Mouse (Mus musculus) neural tube, embryonic 15.5 days (tissue): ENCODE results near the gene H1foo. TPM values are rescaled to one million over a fixed set of nuclear protein-coding genes. Genes with fewer than 3 reads are reported as not detected.

Experiments used
- ATAC-seq: fragments of 200-750 bp; cut with Nextera tagmentation; 2 replicates; pipeline ENCODE4 v1.8.0; 2017; ENCODE audit warnings: mild to moderate bottlenecking, moderate TSS enrichment, moderate library complexity; ENCODE audit not compliant: low FRiP score
- H3K27ac ChIP-seq: fragments of 300-500 bp; sonication (generic); replicated peaks from 2 replicates; pipeline ENCODE4 v1.5.1; 2015; ENCODE audit warnings: mild to moderate bottlenecking, inconsistent platforms
- H3K27me3 ChIP-seq: fragments of 300-500 bp; sonication (generic); replicated peaks from 2 replicates; pipeline ENCODE4 v1.6.1; 2015; ENCODE audit warnings: inconsistent platforms
- H3K36me3 ChIP-seq: fragments of 300-500 bp; sonication (generic); 2 replicates; pipeline ENCODE4 v1.6.1; 2015; ENCODE audit warnings: inconsistent platforms
- H3K4me1 ChIP-seq: fragments of 300-500 bp; sonication (generic); 2 replicates; pipeline ENCODE4 v1.6.1; 2015; ENCODE audit warnings: inconsistent platforms
- H3K4me2 ChIP-seq: fragments of 300-500 bp; sonication (generic); 2 replicates; pipeline ENCODE4 v1.6.1; 2015; ENCODE audit warnings: inconsistent platforms, mild to moderate bottlenecking, moderate library complexity
- H3K4me3 ChIP-seq: fragments of 300-500 bp; sonication (generic); replicated peaks from 2 replicates; pipeline ENCODE4 v1.5.1; 2015; ENCODE audit warnings: mild to moderate bottlenecking, inconsistent platforms
- H3K9ac ChIP-seq: fragments of 300-500 bp; sonication (generic); replicated peaks from 2 replicates; pipeline ENCODE4 v1.6.1; 2015; ENCODE audit warnings: mild to moderate bottlenecking, inconsistent platforms
- H3K9me3 ChIP-seq: fragments of 300-500 bp; sonication (generic); replicated peaks from 2 replicates; pipeline ENCODE4 v1.6.1; 2016; ENCODE audit warnings: inconsistent platforms
- WGBS: fragments of 180-500 bp; shearing (Covaris S2); methylation state at CpG from one replicate; pipeline ENCODE4 v1.1.7; 2015; ENCODE audit warnings: mixed read lengths; 5-methylcytosine and 5-hydroxymethylcytosine counted together
- polyA plus RNA-seq: library from polyadenylated mRNA; unstranded; fragments of >200 nt; fragmentation: Nextera tagmentation; extraction: Ambion mirVana; gene quantifications from 2 replicates; pipeline ENCODE4 v1.2.1, GENCODE M21; 2015

The H1foo gene
- polyA plus RNA-seq, 1 experiment from 2014 or later = not detected

DNA sequence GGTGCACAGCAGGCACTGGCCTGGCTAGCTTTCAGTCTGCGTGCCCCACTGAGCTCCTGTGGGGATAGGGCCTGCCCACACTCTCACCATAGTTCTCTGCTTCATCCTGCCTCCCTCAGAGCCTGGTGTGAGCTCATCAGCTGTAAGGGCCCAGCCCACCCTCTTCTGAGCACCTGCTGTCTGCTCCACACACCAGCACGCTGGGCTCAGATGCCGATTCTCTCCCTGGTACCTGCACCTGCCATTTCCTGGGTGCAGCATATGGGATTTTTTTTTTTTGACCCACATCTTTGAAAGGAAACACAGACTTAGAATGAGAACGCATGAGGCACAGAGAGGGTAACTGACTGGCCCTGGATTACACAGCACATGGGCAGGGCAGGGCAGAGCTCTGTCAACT lies 44.9 kb downstream of the H1foo start:
- H3K4me2 ChIP-seq = no peak overlapping the region
- no peak overlapping the region for H3K27ac ChIP-seq
- peaks cover 43% of the 10 kb centered on the region for H3K27me3 ChIP-seq
- no peaks in the 10 kb centered on the region for H3K36me3 ChIP-seq
- WGBS = 50% methylated on average over 4 of the region's 4 CpGs
- no peak for ATAC-seq
- H3K9ac ChIP-seq = no peak overlapping the region
- H3K4me1 ChIP-seq = peaks cover 59% of the 10 kb centered on the region
- H3K9me3 ChIP-seq = no peaks in the 10 kb centered on the region
- H3K4me3 ChIP-seq = no peak overlapping the region

DNA sequence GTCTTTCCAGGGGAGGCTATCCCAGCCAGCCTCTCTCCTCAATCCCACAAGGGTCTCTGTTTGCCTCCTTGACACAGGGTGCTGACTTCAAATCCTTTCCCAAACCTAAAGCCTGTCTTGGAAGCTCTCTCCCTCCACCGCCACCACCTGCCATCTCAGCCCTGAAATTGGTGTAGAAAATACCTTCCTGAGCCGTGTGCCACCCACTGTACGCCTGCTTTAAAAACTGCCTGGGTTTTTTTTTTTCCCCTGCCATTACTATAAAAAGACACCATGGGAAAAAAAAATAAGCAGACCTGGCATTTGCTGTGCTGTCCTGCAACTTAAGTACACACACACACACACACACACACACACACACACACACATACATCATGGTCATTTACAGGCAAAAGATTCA lies 45.3 kb downstream of the H1foo start:
- Histone ChIP-seq H3K9ac (no peak overlapping the region), H3K27ac (no peak overlapping the region), H3K4me1 (peaks cover 55% of the 10 kb centered on the region), H3K27me3 (peaks cover 43% of the 10 kb centered on the region), H3K36me3 (no peaks in the 10 kb centered on the region), H3K4me3 (no peak overlapping the region), H3K4me2 (peak overlapping the region; percentile 90; the same call in 1 of the 2 replicates), H3K9me3 (no peaks in the 10 kb centered on the region)
- no peak for ATAC-seq
- WGBS = 81% methylated on average over 3 of the region's 3 CpGs

DNA sequence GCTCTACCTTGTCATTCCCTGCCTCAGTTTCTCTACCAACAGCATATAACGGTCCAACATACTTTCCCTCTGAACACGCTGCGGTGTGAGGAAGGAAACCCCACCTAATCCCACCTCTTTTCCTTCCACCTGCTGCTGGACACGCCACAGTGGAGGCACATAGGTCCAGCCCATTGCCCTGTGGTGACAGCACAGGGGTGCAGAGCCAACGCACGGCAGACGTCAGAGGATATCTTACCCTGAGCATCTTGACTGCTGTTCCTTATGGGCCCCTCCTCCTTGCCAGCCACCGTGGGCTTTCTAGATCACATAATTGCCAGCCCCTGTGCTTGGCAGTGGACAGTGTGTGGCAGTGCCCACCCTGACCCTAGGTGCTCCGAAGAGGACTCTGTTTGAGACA lies 45.7 kb downstream of the H1foo start:
- no peak overlapping the region for H3K27ac ChIP-seq
- peaks cover 43% of the 10 kb centered on the region for H3K27me3 ChIP-seq
- peak overlapping the region; percentile 54; the same call in 1 of the 2 replicates for H3K4me3 ChIP-seq
- no peak for ATAC-seq
- H3K9me3 ChIP-seq = no peaks in the 10 kb centered on the region
- H3K36me3 ChIP-seq = no peaks in the 10 kb centered on the region
- H3K9ac ChIP-seq = no peak overlapping the region
- H3K4me1 ChIP-seq = peaks cover 51% of the 10 kb centered on the region
- WGBS = 89% methylated on average over 9 of the region's 9 CpGs
- H3K4me2 ChIP-seq = peak overlapping the region; percentile 90

DNA sequence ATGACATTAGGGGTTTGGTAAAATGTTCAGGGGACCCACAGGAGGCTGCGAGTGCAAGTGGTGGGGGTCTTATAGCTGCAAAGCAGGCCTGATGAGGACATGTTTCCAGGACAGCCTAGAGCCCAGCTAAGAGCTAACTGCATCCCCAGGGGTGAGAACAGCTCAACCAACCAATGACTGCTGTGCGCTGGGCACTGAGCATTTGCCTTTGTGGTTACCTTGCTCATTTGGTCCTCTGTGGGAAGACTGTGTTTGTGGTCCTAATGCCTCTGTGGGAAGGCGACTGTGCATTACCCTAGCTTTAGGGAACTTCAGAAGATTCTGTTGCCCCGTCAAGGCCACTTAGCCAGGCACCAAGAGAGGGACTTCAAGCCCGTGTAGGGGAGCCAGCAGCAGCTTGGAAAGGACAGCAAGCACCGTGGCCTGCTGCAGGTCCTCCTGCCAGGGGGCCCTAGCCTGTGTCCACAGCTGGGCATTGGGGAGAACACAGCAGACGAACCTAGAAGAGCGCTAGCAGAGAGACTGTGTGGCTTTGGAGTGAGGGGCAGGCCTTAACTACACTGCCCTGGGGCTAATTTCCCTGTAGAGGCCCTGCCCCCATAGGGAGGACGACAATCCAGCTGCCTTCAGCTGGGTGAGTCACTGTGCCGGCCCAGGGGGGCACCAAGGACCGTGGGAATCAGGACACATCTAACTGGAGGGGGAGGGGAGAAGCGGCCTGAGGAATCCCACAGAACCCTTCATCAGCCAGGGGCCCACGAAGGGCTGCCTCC lies 46.6 kb downstream of the H1foo start:
- WGBS = 29% methylated on average over 13 of the region's 13 CpGs
- Histone ChIP-seq H3K4me2 (peak overlapping the region; percentile 90), H3K27ac (0 out of 2 replicates have a peak overlapping the region, but pooled peaks have one; percentile 28), H3K4me1 (peaks cover 47% of the 10 kb centered on the region), H3K9ac (peak overlapping the region; percentile 7; the same call in 1 of the 2 replicates), H3K36me3 (no peaks in the 10 kb centered on the region), H3K4me3 (peak overlapping the region; percentile 54), H3K9me3 (no peaks in the 10 kb centered on the region), H3K27me3 (peaks cover 51% of the 10 kb centered on the region)
- ATAC-seq = no peak

- 40% methylated on average over 10 of the region's 10 CpGs for WGBS
- Histone ChIP-seq H3K4me3 (peak overlapping the region; percentile 54), H3K9ac (peak overlapping the region; percentile 7; the same call in 1 of the 2 replicates), H3K27ac (no peak overlapping the region), H3K36me3 (no peaks in the 10 kb centered on the region), H3K4me2 (peak overlapping the region; percentile 90), H3K4me1 (peaks cover 39% of the 10 kb centered on the region), H3K27me3 (peaks cover 51% of the 10 kb centered on the region), H3K9me3 (no peaks in the 10 kb centered on the region)
- no peak for ATAC-seq
These were observed 47.3 kb downstream of the H1foo start for GRCm38 (mm10) chr6:115991881-115992620.

- no peak for ATAC-seq
- H3K4me2 ChIP-seq = peak overlapping the region; percentile 90
- no peaks in the 10 kb centered on the region for H3K9me3 ChIP-seq
- H3K4me1 ChIP-seq = peaks cover 33% of the 10 kb centered on the region
- no peaks in the 10 kb centered on the region for H3K36me3 ChIP-seq
- peaks cover 51% of the 10 kb centered on the region for H3K27me3 ChIP-seq
- H3K9ac ChIP-seq = no peak overlapping the region
- no peak overlapping the region for H3K27ac ChIP-seq
- WGBS = 52% methylated on average over 6 of the region's 6 CpGs
- H3K4me3 ChIP-seq = peak overlapping the region; percentile 54
These were observed 48.2 kb downstream of the H1foo start for GRCm38 (mm10) chr6:115992981-115993380.

GRCm38 (mm10) chr6:115993463-115994145 lies 48.9 kb downstream of the H1foo start:
- peak overlapping the region; percentile 47 for H3K9ac ChIP-seq
- no peak overlapping the region for H3K27ac ChIP-seq
- H3K4me1 ChIP-seq = peaks cover 33% of the 10 kb centered on the region
- peak overlapping the region; percentile 90 for H3K4me2 ChIP-seq
- 2% methylated on average over 86 of the region's 86 CpGs for WGBS
- ATAC-seq = no peak
- H3K4me3 ChIP-seq = peak overlapping the region; percentile 54
- no peaks in the 10 kb centered on the region for H3K36me3 ChIP-seq
- H3K9me3 ChIP-seq = no peaks in the 10 kb centered on the region
- peaks cover 51% of the 10 kb centered on the region for H3K27me3 ChIP-seq

DNA sequence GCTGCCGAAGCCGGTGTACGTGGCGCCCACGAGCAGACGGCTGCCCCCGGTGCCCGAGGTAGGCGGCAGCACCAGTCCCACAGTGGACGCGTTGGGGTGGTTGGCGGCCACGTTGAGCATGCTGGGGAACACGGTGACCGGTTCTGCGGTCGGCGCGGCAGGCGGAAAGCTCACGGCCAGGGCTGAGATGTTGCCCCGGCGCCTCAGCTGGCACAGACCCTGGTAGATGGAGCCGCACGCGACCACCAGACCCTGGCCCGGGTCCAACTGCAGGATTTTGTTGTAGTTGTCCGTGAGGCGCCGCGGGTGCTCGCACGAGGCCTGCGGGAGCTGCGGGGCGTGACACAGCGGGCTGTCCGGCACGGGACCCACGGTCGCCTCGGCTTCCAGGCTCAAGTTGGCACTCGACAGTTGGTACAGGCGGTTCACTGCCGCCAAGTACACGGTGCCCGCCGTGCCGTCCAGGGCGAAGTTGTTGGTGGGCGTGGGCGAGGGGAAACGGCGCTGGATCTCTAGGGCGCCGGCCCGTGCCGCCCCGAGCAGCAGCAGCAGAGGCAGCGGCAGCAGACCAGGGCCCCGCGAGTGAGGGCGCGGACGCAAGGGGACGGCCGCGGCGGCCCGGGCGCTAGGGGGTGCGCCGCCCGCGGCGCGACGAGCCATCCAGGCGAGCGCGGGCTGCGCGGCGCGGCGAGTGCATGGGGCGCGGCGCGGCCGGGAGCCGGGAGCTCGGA lies 49.6 kb downstream of the H1foo start:
- Histone ChIP-seq H3K27ac (0 out of 2 replicates have a peak overlapping the region, but pooled peaks have one; percentile 45), H3K4me1 (peaks cover 33% of the 10 kb centered on the region)

DNA sequence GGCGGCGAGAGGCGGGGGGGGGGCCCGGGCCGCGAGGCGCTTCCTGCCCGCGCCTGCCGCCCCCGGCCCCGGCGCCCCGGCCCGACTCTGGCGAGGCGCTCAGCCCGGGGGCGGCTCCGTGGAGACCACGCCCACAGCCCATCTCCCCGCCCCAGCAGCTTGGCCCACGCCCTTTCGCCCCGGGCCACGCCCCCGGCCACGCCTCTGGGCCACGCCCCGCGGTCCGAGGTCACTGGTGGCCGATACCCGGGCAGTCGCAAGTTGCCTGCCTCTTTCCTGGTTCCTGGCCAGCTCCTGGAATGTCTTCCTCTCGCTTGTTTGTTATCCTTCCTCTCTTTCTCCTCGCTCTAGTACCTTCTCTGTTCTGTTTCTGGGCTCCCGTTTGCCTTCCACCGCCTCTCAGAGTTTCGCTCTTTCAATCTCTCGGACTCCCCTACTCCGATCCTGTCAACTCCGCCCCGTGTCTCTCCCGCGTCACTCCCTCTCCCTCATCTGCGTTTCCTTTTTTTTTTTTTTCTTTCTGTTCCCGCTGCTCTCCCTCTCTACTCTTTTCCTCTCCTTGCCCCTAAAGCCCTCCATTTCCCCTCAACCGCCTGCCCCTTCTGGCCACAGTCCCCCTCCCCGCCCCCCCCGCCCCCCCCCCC lies 50.3 kb downstream of the H1foo start, which contains the start of gene Plxnd1:
Gene Plxnd1, minus strand, starts transcription at position 129 of the 644 bp plus-strand sequence.
- H3K27me3 ChIP-seq = peaks cover 51% of the 10 kb centered on the region
- H3K9ac ChIP-seq = peak within 1 kb of the TSS; percentile 47
- peaks cover 33% of the 10 kb centered on the region for H3K4me1 ChIP-seq
- under 1% methylated on average over 27 of the region's 51 CpGs for WGBS
- H3K9me3 ChIP-seq = no peaks in the 10 kb centered on the region
- peak; percentile 50 for ATAC-seq
- H3K27ac ChIP-seq = peak within 1 kb of the TSS; percentile 58
- H3K4me2 ChIP-seq = peak within 1 kb of the TSS; percentile 90
- peak within 1 kb of the TSS; percentile 54 for H3K4me3 ChIP-seq
- no peaks in the 10 kb centered on the region for H3K36me3 ChIP-seq

More for the DNA sequence above, 49.6 kb downstream of the H1foo start:
- WGBS = under 1% methylated on average over 68 of the region's 93 CpGs
- no peak; the same call in 1 of the 2 replicates for ATAC-seq
- Histone ChIP-seq H3K4me2 (peak overlapping the region; percentile 90), H3K9ac (peak overlapping the region; percentile 47), H3K4me3 (peak overlapping the region; percentile 54), H3K9me3 (no peaks in the 10 kb centered on the region), H3K36me3 (no peaks in the 10 kb centered on the region), H3K27me3 (peaks cover 51% of the 10 kb centered on the region)

- peak overlapping the region; percentile 90 for H3K4me2 ChIP-seq
- ATAC-seq = no peak
- H3K4me1 ChIP-seq = peaks cover 33% of the 10 kb centered on the region
- no peak overlapping the region for H3K9ac ChIP-seq
- peak overlapping the region; percentile 58; the same call in 1 of the 2 replicates for H3K27ac ChIP-seq
- no peak overlapping the region for H3K4me3 ChIP-seq
- no peaks in the 10 kb centered on the region for H3K9me3 ChIP-seq
- peaks cover 48% of the 10 kb centered on the region for H3K27me3 ChIP-seq
- H3K36me3 ChIP-seq = no peaks in the 10 kb centered on the region
- WGBS = 60% methylated on average over 4 of the region's 4 CpGs
These were observed 50.8 kb downstream of the H1foo start for GRCm38 (mm10) chr6:115995531-115995941.
